Mouse (Mus musculus) Patski (cell line): ENCODE results near the gene Atp6v0a2. TPM values are rescaled to one million over a fixed set of nuclear protein-coding genes. Genes with fewer than 3 reads are reported as not detected.
"Not testable (repeated sequence)": the region's sequence is repeated elsewhere in the genome, so short reads cannot be mapped to it uniquely, and the experiment has no call there.

Source experiments
- ATAC-seq: fragments of 100-300 bp; one replicate; pipeline ENCODE4 v1.8.0; 2021
- CTCF ChIA-PET: fragments of 350-600 bp; sonication (Branson Sonifier 250); formaldehyde crosslinking; loops from one replicate; lab custom pipeline; 2022; ENCODE audit warnings: inconsistent platforms; lab: Charles Lee
- POLR2A ChIA-PET: fragments of 350-600 bp; sonication (Branson Sonifier 250); formaldehyde crosslinking; loops from one replicate; lab custom pipeline; 2022; ENCODE audit warnings: antibody characterized with exemption, inconsistent platforms; lab: Charles Lee
- DNase-seq: peaks from one replicate; pipeline ENCODE4 v3.0.0-alpha.2; 2011; ENCODE audit warnings: low read depth, low spot score
- H3K27me3 ChIP-seq: fragments of 371-371 bp; one replicate; pipeline ENCODE4 v1.5.1; 2021
- CTCF ChIP-seq: fragments of 100-300 bp; IDR thresholded peaks from one replicate; pipeline ENCODE4 v1.5.1; 2021
- in situ Hi-C: fragments of 300-500 bp; cut with MboI; formaldehyde crosslinking; loops from 3 replicates; pipeline ENCODE4 v1.11.1; 2018; ENCODE audit warnings: low pct_unique_long_range_greater_than_20kb, mixed read lengths
- polyA plus RNA-seq: library from polyadenylated mRNA; unstranded; gene quantifications from one replicate; pipeline ENCODE4 v1.2.3, GENCODE M21; 2021

Atp6v0a2 gene
- 54.5 TPM for polyA plus RNA-seq

DNA sequence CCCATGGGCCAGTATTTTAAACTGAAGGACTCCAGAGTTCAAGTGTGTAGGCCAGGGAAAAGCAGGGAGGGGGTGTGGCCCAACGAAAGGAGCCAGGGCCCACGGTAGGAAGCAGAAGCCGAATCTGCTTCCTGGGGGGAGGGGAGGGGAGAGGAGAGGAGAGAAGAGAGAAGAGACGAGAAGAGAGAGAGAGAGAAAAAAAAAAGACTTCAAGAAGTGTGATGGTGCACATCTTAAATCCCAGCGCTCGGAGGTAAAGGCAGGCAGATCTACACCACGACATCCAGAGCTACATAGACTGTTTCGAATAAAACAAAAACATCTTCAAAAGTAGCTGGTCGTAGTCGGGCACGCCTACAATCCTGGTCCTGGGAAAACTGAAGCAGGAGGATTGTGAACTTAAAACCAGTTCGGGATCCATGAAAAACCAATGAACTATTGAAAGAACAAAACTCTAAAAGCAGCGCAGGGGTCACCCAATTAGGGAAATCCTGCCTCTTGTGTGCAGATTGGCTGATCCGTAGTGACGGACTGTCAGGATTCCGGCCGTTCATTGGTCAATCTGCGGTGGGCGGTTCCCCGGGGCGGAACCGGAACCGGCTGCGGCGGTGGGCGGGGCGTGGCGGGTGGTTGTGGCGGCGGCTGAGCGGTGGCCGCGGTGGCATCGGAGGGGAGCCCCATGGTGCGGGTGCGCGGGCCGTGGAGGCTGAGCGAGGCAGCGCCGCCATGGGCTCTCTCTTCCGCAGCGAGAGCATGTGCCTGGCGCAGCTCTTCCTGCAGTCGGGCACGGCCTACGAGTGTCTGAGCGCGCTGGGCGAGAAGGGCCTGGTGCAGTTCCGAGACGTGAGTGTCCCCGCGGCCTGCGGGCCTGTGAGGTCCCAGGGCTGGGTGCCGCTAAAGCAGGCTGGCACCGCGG lies at the start of gene Atp6v0a2:
Gene Atp6v0a2, plus strand, starts transcription at position 129 of the 916 bp plus-strand sequence.
- TF ChIP-seq CTCF: no peak
- no peaks in the 10 kb centered on the region for H3K27me3 ChIP-seq
- ChIA-PET POLR2A (interaction anchor here (1.2 kb wide), 1 partner anchor 76 kb away, joined by 6 read pairs; the partner anchor contains the start of gene Ddx55), CTCF (no interaction called here)
- ATAC-seq: peak; percentile 90
- in situ Hi-C loops: no loop called here
- no peak for DNase-seq

DNA sequence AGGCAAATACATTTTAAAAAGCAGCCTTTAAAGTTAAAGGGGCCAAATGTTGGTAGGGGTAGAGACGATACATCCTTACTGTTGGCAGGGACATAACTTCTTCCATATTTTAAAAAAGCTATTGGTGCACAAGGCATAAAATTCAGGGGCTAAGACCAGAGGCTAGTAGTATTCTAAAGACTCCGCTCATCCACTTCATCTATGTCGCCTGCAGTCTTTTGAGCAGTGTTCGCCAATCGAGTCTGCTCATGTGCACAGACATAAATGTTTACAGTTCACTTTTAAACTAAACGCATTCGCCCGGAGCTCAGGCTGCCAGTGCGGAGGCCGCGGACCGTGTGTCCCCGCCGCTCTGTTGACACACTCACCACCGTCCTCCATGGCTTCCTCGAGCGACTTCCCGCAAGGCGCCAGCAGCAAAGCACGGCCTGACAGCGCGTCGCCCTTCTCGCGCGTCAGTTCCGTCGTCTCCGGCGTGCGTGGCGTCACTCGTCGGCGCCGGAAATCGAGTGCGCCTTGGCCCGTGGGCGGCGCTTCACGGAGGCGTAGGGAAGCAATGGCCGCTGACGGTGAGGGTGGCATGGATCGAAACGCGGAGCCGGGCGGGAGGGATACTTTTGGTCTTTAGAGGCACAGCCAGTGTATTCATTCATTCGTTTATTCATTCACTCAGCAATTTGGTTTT lies 49.6 kb upstream of the Atp6v0a2 start, which contains the start of the genes Eif2b1 and Gtf2h3:
Gene Eif2b1, minus strand, starts transcription at position 499 of the 685 bp plus-strand sequence.
Gene Gtf2h3, plus strand, starts transcription at position 508 of the 685 bp plus-strand sequence.
- DNase-seq (peak; percentile 64), ATAC-seq (peak; percentile 78)
- in situ Hi-C loops: no loop called here
- no peak for TF ChIP-seq CTCF
- POLR2A ChIA-PET: interaction anchor here (0.8 kb wide), 1 partner anchor 22 kb away, joined by 3 read pairs; no protein-coding TSS in a partner anchor
- CTCF ChIA-PET: no interaction called here
- H3K27me3 ChIP-seq: no peaks in the 10 kb centered on the region

DNA sequence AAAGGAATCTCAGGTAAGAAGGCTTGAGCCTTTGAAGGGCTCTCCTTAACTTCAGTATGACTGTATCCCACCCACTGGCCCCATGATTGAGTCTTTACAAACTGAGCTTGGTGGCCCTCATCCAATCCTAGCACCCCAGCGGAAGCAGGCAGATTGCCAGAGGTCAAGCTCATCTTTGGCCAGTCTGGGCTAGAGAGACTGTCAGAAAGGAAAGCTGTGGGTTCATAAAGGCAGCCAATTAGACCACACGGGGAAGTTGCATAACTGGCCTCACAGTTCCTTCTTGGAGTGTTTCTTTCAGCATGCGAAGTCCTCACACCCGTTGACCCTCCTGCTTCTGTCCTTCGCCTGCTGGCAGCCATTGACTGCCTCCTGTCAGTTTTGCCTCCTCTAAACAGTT lies 45.9 kb upstream of the Atp6v0a2 start:
- ATAC-seq (no peak), DNase-seq (no peak)
- no peaks in the 10 kb centered on the region for H3K27me3 ChIP-seq
- ChIA-PET POLR2A (no interaction called here), CTCF (interaction anchor here (0.7 to 0.9 kb wide), 2 partner anchors 10 to 11 kb away, joined by 3 to 4 read pairs; no protein-coding TSS in a partner anchor)
- in situ Hi-C loops: no loop called here
- TF ChIP-seq CTCF: no peak

- no peak for TF ChIP-seq CTCF
- ChIA-PET CTCF (interaction anchor here (1.3 kb wide), 1 partner anchor 11 kb away, joined by 4 read pairs; no protein-coding TSS in a partner anchor), POLR2A (no interaction called here)
- ATAC-seq (no peak), DNase-seq (no peak)
- in situ Hi-C loops: no loop called here
- H3K27me3 ChIP-seq: no peaks in the 10 kb centered on the region
These were observed 35.6 kb upstream of the Atp6v0a2 start for GRCm38 (mm10) chr5:124592768-124593167.

GRCm38 (mm10) chr5:124598224-124599174 lies 29.9 kb upstream of the Atp6v0a2 start:
- no peaks in the 10 kb centered on the region for H3K27me3 ChIP-seq
- ChIA-PET CTCF (interaction anchor here (1.4 kb wide), 1 partner anchor 11 kb away, joined by 3 read pairs; no protein-coding TSS in a partner anchor), POLR2A (no interaction called here)
- peak; percentile 90 for DNase-seq
- ATAC-seq: peak; percentile 95
- in situ Hi-C loops: no loop called here
- TF ChIP-seq CTCF: no peak

- ATAC-seq, in situ Hi-C loops, DNase-seq, H3K27me3 ChIP-seq, POLR2A ChIA-PET: not testable (repeated sequence)
- CTCF ChIA-PET: interaction anchor here (1.2 kb wide), 1 partner anchor 10 kb away, joined by 5 read pairs; no protein-coding TSS in a partner anchor
These were observed 28.6 kb upstream of the Atp6v0a2 start for GRCm38 (mm10) chr5:124599726-124600125.

DNA sequence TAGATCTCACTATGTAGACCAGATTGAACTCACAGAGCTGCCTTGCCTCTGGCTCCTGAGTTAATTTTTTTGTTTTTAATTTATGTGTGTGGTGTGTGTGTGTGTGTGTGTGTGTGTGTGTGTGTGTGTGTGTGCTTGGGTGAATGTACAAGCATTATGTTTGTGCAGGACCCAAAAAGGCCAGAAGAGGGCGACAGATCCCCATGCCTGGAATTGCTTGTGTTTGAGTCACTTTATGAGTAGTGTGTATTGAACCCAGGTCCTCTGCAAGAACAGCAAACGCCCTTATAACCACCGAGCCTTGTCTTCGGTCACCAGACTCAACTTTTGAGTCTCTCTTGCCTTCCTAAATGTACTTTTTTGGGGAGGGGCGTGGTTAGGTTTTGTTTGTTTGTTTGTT lies 26.0 kb upstream of the Atp6v0a2 start:
- ChIA-PET POLR2A (no interaction called here), CTCF (interaction anchor here (1.4 kb wide), 1 partner anchor 15 kb away, joined by 4 read pairs; no protein-coding TSS in a partner anchor)

DNA sequence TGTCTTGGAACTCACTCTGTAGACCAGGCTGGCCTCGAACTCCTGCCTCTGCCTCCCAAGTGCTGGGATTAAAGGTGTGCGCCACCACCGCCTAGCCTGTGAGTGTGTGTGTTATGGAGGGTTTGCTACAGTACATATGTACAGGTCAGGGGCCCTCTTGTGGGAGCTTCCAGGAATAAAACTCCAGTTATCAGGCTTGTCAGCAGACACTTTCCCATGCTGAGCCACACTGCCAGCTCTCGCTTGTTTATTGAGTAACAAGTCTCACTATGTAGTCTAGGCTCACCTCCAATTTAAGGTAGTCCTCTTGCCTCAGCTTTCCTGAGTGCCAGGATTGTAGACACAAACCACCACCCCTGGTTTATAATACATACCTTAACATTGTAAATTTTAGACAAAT lies 24.1 kb upstream of the Atp6v0a2 start:
- ChIA-PET CTCF (interaction anchor here (1.6 kb wide), 1 partner anchor 19 kb away, joined by 3 read pairs; no protein-coding TSS in a partner anchor), POLR2A (no interaction called here)
- H3K27me3 ChIP-seq: no peaks in the 10 kb centered on the region
- in situ Hi-C loops: no loop called here
- DNase-seq (no peak), ATAC-seq (no peak)
- TF ChIP-seq CTCF: peak; percentile 43

More for the DNA sequence above, 26.0 kb upstream of the Atp6v0a2 start:
- no peak for TF ChIP-seq CTCF
- in situ Hi-C loops: no loop called here
- H3K27me3 ChIP-seq: no peaks in the 10 kb centered on the region
- ATAC-seq (no peak), DNase-seq (peak; percentile 34)

DNA sequence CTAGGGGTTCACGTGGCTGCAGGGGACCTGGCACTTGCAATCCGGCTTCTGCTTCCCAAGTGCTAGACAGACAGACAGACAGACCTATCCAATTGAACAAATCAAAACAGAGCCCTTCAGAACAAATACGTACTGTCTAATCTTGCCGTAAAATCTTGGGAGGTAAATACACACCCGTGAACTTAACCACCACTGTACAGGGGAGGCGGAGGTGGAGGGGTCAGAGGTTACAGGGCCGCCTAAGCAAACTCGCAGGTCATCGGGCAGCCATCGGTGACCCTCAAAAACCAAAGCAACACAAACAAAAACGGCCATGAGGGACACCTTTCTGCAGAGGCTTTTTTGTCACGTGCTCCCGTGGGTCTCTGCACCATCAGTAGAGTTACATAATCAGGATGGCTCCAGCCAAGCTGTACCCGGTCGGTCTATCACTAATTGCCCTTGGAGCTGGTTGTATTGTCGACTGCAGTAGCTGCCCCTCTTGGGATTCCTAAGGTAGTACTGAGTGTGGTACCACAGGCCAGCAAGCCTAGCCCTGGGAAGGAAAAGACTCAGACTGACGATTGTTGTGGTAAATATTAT lies 23.2 kb upstream of the Atp6v0a2 start:
- H3K27me3 ChIP-seq: no peaks in the 10 kb centered on the region
- in situ Hi-C loops: no loop called here
- no peak for TF ChIP-seq CTCF
- CTCF ChIA-PET: interaction anchor here (1.6 kb wide), 1 partner anchor 18 kb away, joined by 3 read pairs; no protein-coding TSS in a partner anchor
- ATAC-seq (no peak), DNase-seq (no peak)
- POLR2A ChIA-PET: no interaction called here
